Mouse (Mus musculus): Measurements from ENCODE around the gene Rsph3a.
"Not testable (repeated sequence)": the region's sequence is repeated elsewhere in the genome, so short reads cannot be mapped to it uniquely, and the experiment has no call there.

GRCm38 (mm10) chr17:7963333-7963732 is 17.9 kb downstream of the Rsph3a start:
- TF ChIP-seq CTCF (IDR thresholded peaks at IDR 0.05; ENCODE audit: borderline replicate concordance, control insufficient read depth, extremely low read depth, insufficient read depth, low read length, poor library complexity); POLR2A (IDR thresholded peaks at IDR 0.05; ENCODE audit: control insufficient read depth, extremely low read depth, insufficient read depth, low read length, poor library complexity): not testable (repeated sequence)
